Mouse (Mus musculus): Measurements from ENCODE around the gene Gm11273.

DNA sequence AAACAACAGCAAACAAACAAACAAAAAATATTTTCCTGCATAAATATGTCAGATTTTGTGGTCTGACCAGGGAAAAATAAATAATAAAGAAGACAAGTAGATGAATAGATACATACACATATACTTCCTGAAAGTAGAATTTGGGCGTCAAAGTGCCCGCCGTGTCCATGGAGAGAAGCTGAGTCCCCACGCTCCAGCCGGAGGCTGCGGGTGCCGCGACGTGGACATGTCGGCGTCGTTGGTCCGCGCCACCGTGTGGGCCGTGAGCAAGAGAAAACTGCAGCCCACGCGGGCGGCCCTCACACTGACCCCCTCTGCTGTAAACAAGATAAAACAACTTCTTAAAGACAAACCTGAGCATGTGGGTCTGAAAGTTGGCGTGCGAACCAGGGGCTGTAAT is 6.1 kb downstream of the Gm11273 start, which contains the start of gene AK157302:
- TF ChIP-seq CTCF (IDR thresholded peaks at IDR 0.05; ENCODE audit: low read depth): no peak
- no peak for TF ChIP-seq EP300 (IDR thresholded peaks at IDR 0.05; ENCODE audit: low read depth)
